Mouse (Mus musculus): Measurements from ENCODE around the gene Drd3. TPM values are rescaled to one million over a fixed set of nuclear protein-coding genes. Genes with fewer than 3 reads are reported as not detected.
A peak's percentile ranks its signal among the peaks of the same experiment; 100 is the strongest.

Gene Drd3
- total RNA-seq, 4 experiments from 2014 or later, result not detected

DNA sequence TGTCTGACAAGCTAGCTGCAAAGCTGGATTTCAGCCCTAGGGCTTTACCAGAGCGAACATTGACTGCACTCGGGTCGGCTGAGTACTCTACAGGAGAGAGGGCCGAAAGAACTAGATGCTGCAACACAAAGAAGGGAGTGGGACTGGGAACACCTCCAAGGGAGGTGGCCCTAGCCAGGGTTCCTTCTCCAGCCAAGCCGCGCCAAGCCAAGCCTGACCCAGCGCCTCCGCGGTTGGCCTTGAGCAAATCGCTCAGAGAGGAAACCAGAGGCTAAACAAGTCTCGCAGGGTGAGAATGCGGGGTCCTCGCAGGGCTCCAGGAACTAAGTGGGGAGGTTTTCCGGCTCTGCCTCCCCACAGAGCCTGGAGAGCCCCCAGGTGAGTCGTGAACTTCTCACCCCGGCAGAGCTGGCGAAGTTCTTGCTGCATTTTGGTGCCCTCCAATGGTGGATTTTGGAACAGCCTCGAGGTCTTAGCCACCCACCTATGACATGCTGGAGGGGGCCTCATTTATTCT, 48.0 kb downstream of the Drd3 start:
- peak; percentile 73 for DNase-seq (ENCODE audit: low spot score)

DNA sequence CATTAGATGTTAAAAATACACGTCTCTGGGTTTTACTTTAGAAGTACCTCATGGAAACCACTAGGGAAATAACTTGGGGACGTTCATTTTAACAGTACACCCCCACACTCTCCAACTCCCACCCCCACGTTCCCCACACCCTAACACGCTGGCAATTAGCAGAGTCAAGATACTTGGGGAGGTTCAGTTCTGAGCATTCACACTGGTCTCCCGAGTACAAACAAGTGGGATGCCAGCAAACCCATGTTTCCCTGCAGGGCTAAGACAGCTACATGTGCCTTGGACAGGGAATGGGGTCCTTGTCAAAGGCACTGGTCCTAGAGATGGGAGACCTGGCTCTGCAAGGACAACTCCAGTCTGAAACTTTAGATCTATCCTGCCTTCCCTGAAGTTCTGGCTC, 48.6 kb downstream of the Drd3 start:
- DNase-seq (ENCODE audit: low spot score), result no peak

DNA sequence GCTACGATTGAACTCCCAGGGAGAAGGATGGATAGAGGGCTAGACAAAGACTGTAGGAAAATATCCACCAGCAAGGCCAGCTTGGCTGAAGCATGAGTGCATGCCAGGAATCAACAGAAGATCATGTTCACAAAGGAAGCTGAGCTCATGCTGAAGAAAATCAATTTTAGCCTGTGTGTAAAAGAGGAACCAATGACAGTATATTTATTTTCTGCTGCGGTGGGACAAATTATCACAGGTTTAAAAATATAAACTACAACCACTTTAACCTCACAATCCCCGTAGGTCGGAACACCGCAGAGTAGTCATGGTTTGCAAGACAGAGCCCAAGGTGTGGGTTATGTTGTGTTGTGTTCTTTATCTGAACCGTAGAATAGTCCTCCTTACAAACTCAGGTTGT, 50.5 kb downstream of the Drd3 start:
- DNase-seq (ENCODE audit: low spot score), result no peak

- no peak for DNase-seq (ENCODE audit: low spot score)
Observed at GRCm38 (mm10) chr16:43807048-43807447, 53.2 kb downstream of the Drd3 start.

DNA sequence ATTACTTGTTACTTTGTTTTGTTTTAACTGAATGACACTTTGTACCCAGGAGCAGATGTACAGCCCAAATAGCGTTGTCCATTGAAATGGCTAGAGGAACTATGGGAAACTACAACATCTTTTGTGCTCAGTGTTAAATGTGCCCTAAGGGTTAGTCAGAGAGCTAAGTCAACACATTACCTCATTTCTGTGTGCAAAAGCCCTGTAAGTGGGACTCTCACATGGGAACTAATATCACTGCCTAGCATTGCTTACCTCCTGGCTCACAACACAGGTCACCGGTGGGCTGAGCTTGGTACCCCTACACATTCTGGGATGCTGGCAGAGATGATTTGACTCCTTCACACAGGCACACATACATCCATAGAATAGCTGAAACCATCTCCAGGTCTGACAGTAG, 55.6 kb downstream of the Drd3 start:
- DNase-seq (ENCODE audit: low spot score), result no peak

GRCm38 (mm10) chr16:43811402-43811801, 57.6 kb downstream of the Drd3 start:
- DNase-seq (ENCODE audit: low spot score), result no peak

DNA sequence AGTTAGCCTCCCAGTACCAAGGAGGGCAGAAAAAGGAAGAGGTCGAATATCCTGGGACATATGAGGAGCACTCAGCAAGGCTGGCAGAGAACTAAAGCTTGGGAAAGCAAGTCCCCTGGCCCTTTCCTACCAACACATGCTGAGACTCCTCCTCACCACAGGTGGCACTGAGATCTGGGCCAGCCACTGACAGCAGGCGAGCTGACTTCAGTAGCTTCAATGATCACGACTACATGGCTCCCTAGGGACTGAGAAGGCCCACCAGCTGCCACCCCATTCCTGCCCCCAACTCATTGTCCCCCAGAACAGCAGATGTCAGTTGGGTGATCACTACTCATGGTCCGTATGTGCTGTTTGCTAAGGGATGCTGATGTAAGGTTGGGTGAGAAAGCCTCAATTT, 60.8 kb downstream of the Drd3 start:
- DNase-seq (ENCODE audit: low spot score), result no peak

DNA sequence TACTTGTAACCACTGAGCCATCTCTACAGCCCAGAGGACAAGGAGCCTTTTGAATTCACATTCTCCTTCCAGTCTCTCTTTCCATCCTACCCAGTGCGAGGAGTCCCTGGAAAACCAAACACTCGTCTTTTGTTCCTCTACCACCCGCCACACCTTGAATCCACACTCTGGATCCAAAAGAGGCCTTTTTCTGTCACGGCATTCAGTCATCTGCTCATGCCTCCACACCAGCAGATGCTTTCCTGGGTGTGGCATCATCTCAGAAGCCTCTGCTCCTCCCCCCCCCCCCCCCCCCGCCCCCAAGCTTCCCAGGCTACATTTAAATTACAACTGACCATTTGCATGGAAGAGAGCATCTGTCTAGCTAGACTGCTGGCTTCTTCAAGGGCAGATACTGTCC, 62.5 kb downstream of the Drd3 start:
- no peak for DNase-seq (ENCODE audit: low spot score)

GRCm38 (mm10) chr16:43818404-43818803, 64.6 kb downstream of the Drd3 start:
- no peak for DNase-seq (ENCODE audit: low spot score)

DNA sequence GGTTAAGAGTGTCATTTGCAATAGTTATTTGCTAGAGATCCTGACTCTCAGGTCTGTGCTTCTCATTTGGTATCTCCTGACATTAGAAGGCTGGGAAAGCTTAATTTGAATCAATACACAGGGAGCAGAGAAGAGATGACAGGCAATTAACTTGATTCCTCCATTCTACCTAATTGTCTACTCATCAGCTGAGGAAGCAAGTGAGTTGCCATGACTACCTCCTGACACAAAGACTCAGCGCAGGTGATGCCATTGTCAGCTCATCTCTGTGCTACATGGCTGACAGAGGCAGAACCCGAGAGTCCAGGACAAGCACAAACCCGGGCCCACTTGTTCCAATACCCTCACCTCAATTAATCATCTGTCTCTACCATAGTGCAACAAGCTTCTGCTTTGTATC, 73.7 kb downstream of the Drd3 start:
- no peak for DNase-seq (ENCODE audit: low spot score)

DNA sequence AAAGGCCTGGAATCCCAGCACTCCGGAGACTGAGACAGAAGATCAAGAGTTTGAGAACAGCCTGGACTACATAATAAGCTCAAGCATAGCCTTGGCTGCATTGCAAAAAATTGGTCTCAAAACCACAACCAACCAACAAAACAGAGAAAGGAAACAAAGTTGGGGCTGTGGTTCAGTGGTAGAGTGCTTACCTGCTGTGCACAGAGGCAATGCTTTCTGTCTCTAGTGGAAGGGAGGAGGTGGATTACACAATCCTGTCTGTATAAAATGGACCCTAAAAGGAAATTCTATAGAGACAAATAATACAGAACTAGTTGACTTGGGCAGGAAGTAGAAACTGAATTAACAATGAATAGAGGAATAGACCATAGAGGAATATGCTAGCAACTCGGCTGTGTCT, 78.1 kb downstream of the Drd3 start:
- DNase-seq (ENCODE audit: low spot score), result no peak

DNA sequence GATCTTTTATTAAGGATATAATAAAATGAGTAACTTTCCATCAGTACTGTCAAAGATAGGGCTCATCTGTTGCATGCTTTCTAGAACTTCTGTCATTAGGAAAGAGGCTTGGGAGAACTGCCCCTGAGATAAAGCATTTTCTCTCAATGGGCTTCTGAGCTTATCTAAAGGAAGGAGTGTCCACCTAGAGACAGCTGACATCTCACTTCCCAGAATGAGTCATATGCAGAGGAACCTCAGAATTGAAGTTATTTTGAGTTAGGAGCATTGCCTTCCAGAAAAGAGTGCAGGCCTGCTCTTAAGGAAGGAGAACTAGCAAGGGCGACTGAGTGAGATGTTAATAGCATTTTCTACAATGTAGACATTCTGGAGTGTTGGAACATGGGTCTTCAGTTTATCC, 87.4 kb downstream of the Drd3 start:
- DNase-seq (ENCODE audit: low spot score), result no peak

DNA sequence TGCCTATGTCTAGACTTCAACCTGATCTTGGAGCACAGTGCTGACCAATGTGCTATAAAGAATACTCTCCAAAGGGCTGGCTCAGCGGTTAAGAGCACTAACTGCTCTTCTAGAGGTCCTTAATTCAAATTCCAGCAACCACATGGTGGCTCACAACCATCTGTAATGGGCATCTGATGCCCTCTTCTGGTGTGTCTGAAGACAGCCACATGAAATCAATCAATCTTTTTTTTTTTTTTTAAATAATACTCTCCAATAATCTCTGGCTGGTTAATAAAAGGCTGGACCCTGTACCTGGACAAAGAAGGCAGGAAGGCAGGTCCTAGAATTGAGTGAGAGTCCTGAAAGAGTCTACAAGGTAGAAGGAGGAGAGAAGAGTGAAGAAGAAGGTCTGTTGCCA, 96.0 kb downstream of the Drd3 start:
- no peak for DNase-seq (ENCODE audit: low spot score)

- no peak for DNase-seq (ENCODE audit: low spot score)
Observed at GRCm38 (mm10) chr16:43858941-43859476, 105.2 kb downstream of the Drd3 start.

GRCm38 (mm10) chr16:43860624-43861023, 106.8 kb downstream of the Drd3 start:
- no peak for DNase-seq (ENCODE audit: low spot score)

DNA sequence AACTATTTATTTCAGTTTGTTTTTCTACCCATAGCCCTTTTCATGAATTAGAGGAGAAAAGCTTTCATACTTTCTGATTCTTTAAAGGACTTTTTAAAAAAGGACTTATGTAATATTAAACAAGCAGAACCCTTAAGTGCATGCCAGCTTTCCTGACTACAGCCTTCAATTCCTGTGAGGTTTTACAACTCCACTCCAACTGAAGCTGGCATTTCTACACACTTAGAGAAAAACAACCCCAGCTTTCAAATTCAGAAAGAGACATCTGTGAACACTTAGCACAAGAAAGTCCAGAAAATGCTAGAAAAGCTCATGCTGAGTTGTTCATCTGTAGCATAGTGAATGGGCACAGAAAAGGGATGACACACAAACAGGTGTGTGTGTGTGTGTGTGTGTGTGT, 116.0 kb downstream of the Drd3 start:
- DNase-seq (ENCODE audit: low spot score), result no peak

GRCm38 (mm10) chr16:43871419-43871818, 117.6 kb downstream of the Drd3 start:
- no peak for DNase-seq (ENCODE audit: low spot score)

Small RNA genes within 50 kb of the gene (microRNA-seq; reads per million reads assigned to microRNA genes)
- gene Gm25996, result not detected

Other genes with a start within 250 kb of the Drd3 start
- not detected for gene Tigit, start 89.9 kb upstream of the Drd3 start, total RNA-seq (2022)
- 10 to 100 TPM in 1 of 4 experiments, 1 to 10 TPM in 3; 2.3 to 10.1 (median 3.4) TPM for gene Ccdc191, start 135.8 kb downstream of the Drd3 start, total RNA-seq (2022)
- 10 to 100 TPM in 3 of 4 experiments, 1 to 10 TPM in 1; 6.4 to 16.6 (median 13.0) TPM for gene Qtrt2, start 172.8 kb downstream of the Drd3 start, total RNA-seq (2022)
- gene Zdhhc23, start 225.8 kb downstream of the Drd3 start, total RNA-seq (2022), result under 1 TPM; 0.33 to 0.57 (median 0.40) TPM